Mouse (Mus musculus) embryonic facial prominence, embryonic 14.5 days (tissue): ENCODE results near the gene Gtf2i. TPM values are rescaled to one million over a fixed set of nuclear protein-coding genes. Genes with fewer than 3 reads are reported as not detected.
"Not testable (repeated sequence)": the region's sequence is repeated elsewhere in the genome, so short reads cannot be mapped to it uniquely, and the experiment has no call there.

Experiments
- ATAC-seq: fragments of 200-750 bp; cut with Nextera tagmentation; 2 replicates; pipeline ENCODE4 v1.8.0; 2017; ENCODE audit warnings: low read depth, moderate number of reproducible peaks, moderate TSS enrichment
- DNase-seq: peaks from one replicate; pipeline ENCODE4 v3.0.0-alpha.2; 2015; ENCODE audit warnings: low spot score
- H3K27ac ChIP-seq: fragments of 300-500 bp; sonication (generic); replicated peaks from 2 replicates; pipeline ENCODE4 v1.5.1; 2014; ENCODE audit warnings: low read depth, mild to moderate bottlenecking, low read length, moderate library complexity
- H3K27me3 ChIP-seq: fragments of 300-500 bp; sonication (generic); replicated peaks from 2 replicates; pipeline ENCODE4 v1.6.1; 2014; ENCODE audit warnings: low read length; ENCODE audit not compliant: control insufficient read depth, insufficient read depth
- H3K36me3 ChIP-seq: fragments of 300-500 bp; sonication (generic); 2 replicates; pipeline ENCODE4 v1.6.1; 2014; ENCODE audit warnings: low read length, mixed read lengths; ENCODE audit not compliant: control insufficient read depth, insufficient read depth
- H3K4me1 ChIP-seq: fragments of 300-500 bp; sonication (generic); 2 replicates; pipeline ENCODE4 v1.6.1; 2014; ENCODE audit warnings: antibody characterized with exemption, low read length; ENCODE audit not compliant: control insufficient read depth, insufficient read depth
- H3K4me2 ChIP-seq: fragments of 300-500 bp; sonication (generic); 2 replicates; pipeline ENCODE4 v1.6.1; 2014; ENCODE audit warnings: low read depth, mild to moderate bottlenecking, low read length, moderate library complexity, mixed read lengths
- H3K4me3 ChIP-seq: fragments of 300-500 bp; sonication (generic); 2 replicates; pipeline ENCODE4 v1.5.1; 2014; ENCODE audit warnings: low read depth, mild to moderate bottlenecking, low read length
- H3K9ac ChIP-seq: fragments of 300-500 bp; sonication (generic); 2 replicates; pipeline ENCODE4 v1.6.1; 2014; ENCODE audit warnings: low read depth, mild to moderate bottlenecking, low read length, moderate library complexity, mixed read lengths
- H3K9me3 ChIP-seq: fragments of 300-500 bp; sonication (generic); 2 replicates; pipeline ENCODE4 v1.6.1; 2016; ENCODE audit warnings: low read length; ENCODE audit not compliant: control insufficient read depth
- WGBS: fragments of 180-500 bp; shearing (Covaris S2); extraction: QIAGEN DNeasy Blood & Tissue Kit; methylation state at CpG from one replicate; pipeline ENCODE4 v1.1.7; 2014; 5-methylcytosine and 5-hydroxymethylcytosine counted together
- polyA plus RNA-seq: library from polyadenylated mRNA; unstranded; fragments of >200 nt; fragmentation: Nextera tagmentation; extraction: Ambion mirVana; gene quantifications from 2 replicates; pipeline ENCODE4 v1.2.1, GENCODE M21; 2014

The Gtf2i gene
- polyA plus RNA-seq, result 141 and 168 TPM in 2 replicates

- peak; percentile 93 for ATAC-seq
Measured at GRCm38 (mm10) chr5:134314688-134315622, at the start of gene Gtf2i. Gtf2i (minus strand) TSS chr5:134314760.

DNA sequence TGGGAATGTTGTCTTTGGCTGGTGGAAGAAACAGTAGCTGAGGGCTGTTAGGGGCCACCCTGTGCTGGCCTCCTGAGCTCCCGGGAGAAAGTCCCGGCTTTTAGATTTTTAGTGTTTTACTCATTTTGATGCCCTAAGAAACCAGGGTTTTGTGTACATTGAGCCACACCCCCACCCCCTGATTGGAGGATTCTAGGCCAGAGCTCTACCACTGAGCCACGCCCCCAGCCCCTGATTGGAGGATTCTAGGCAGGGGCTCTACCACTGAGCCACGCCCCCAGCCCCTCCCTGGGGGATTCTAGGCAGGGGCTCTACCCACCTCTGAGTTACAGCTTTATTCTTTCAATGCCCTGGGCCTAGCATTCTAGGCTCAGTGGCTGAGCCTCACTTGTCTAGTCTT lies 44.5 kb upstream of the Gtf2i start:
- no peaks in the 10 kb centered on the region for H3K4me1 ChIP-seq
- no peak for DNase-seq
- no peak overlapping the region for H3K4me2 ChIP-seq
- 90% methylated on average over 4 of the region's 4 CpGs for WGBS
- no peak overlapping the region for H3K4me3 ChIP-seq
- no peaks in the 10 kb centered on the region for H3K9me3 ChIP-seq
- no peak for ATAC-seq
- H3K36me3 ChIP-seq, result peaks cover 70% of the 10 kb centered on the region
- no peak overlapping the region for H3K27ac ChIP-seq
- H3K27me3 ChIP-seq, result no peaks in the 10 kb centered on the region
- no peak overlapping the region for H3K9ac ChIP-seq

More at GRCm38 (mm10) chr5:134314688-134315622, at the start of gene Gtf2i:
- DNase-seq, result peak; percentile 99
- peaks cover 16% of the 10 kb centered on the region for H3K36me3 ChIP-seq
- no peaks in the 10 kb centered on the region for H3K27me3 ChIP-seq
- H3K27ac ChIP-seq, result peak within 1 kb of the TSS; percentile 100
- under 1% methylated on average over 40 of the region's 40 CpGs for WGBS
- H3K4me3 ChIP-seq, result peak within 1 kb of the TSS; percentile 78
- H3K4me1 ChIP-seq, result peaks cover 24% of the 10 kb centered on the region
- peak within 1 kb of the TSS; percentile 86 for H3K4me2 ChIP-seq
- no peaks in the 10 kb centered on the region for H3K9me3 ChIP-seq
- H3K9ac ChIP-seq, result peak within 1 kb of the TSS; percentile 100

GRCm38 (mm10) chr5:134355372-134355771 lies 40.8 kb upstream of the Gtf2i start:
- not testable (repeated sequence) for H3K9me3 ChIP-seq, H3K27ac ChIP-seq, H3K27me3 ChIP-seq, H3K9ac ChIP-seq, DNase-seq, ATAC-seq, H3K4me3 ChIP-seq, H3K4me2 ChIP-seq
- WGBS, result 93% methylated on average over 4 of the region's 4 CpGs
- Histone ChIP-seq H3K4me1 (peaks cover 12% of the 10 kb centered on the region; the same call in 1 of the 2 replicates), H3K36me3 (peaks cover 43% of the 10 kb centered on the region)

- no peak for ATAC-seq
Measured at GRCm38 (mm10) chr5:134353117-134353516, 38.6 kb upstream of the Gtf2i start.

DNA sequence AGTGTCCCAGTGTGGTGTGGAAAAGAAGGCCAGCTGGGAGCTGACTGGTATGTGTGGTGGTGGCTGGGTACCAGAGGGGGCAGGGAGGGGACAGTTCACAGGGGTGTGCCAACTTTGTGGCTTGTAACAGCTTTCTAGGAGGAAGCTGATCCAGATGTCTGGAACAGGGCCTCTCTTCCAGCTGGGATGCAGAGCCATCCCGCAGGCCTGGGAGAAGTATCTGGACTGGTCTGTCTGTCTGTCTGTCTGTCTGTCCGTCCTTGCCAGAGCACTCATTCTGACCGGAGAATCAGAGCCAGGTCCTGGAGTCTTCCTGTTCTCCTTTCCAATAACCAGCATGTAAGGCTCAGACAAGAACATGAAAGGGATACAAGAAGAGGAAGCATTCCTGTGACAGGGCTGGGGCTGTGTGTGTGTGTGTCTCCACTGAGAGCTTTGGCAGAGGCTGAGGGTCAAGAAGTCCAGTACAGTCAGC lies 38.0 kb upstream of the Gtf2i start:
- Histone ChIP-seq H3K36me3 (peaks cover 15% of the 10 kb centered on the region), H3K4me3 (no peak overlapping the region), H3K9me3 (no peaks in the 10 kb centered on the region), H3K4me2 (no peak overlapping the region), H3K9ac (no peak overlapping the region), H3K4me1 (peaks cover 12% of the 10 kb centered on the region), H3K27ac (no peak overlapping the region; the same call in 1 of the 2 replicates), H3K27me3 (no peaks in the 10 kb centered on the region)
- ATAC-seq, result peak; percentile 30; the same call in 1 of the 2 replicates
- 56% methylated on average over 3 of the region's 3 CpGs for WGBS
- DNase-seq, result peak; percentile 59

More at GRCm38 (mm10) chr5:134353117-134353516, 38.6 kb upstream of the Gtf2i start:
- no peaks in the 10 kb centered on the region for H3K27me3 ChIP-seq
- H3K4me3 ChIP-seq, result no peak overlapping the region
- H3K4me1 ChIP-seq, result peaks cover 12% of the 10 kb centered on the region
- no peak overlapping the region; the same call in 1 of the 2 replicates for H3K27ac ChIP-seq
- WGBS, result 55% methylated on average over 4 of the region's 4 CpGs
- peaks cover 20% of the 10 kb centered on the region for H3K36me3 ChIP-seq
- H3K4me2 ChIP-seq, result no peak overlapping the region
- DNase-seq, result peak; percentile 20
- H3K9ac ChIP-seq, result no peak overlapping the region
- H3K9me3 ChIP-seq, result no peaks in the 10 kb centered on the region

DNA sequence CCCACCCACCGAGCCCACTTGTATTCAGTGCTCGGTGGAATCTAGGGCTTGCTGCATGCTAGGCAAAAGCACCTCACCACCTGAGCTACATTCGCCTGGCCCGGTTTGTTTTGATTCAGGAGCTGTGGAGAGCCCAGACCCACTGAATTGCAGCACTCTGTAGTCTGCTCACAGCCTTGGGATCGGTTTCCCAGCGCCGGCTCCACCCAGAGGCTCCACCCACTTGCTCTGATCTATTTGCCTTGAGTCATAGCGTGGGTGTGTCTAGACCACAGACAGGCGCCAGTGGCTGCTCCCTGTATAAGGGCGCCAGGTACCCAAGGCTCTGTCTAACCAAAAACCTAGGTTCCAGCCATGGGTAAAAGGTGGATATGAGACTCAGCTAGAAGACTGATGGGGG lies 36.1 kb upstream of the Gtf2i start:
- no peak overlapping the region for H3K4me3 ChIP-seq
- 17% methylated on average over 10 of the region's 10 CpGs for WGBS
- H3K36me3 ChIP-seq, result no peaks in the 10 kb centered on the region
- no peaks in the 10 kb centered on the region for H3K9me3 ChIP-seq
- H3K27me3 ChIP-seq, result no peaks in the 10 kb centered on the region
- H3K4me1 ChIP-seq, result peaks cover 12% of the 10 kb centered on the region
- H3K9ac ChIP-seq, result no peak overlapping the region
- H3K4me2 ChIP-seq, result peak overlapping the region; percentile 37
- peak overlapping the region; percentile 6; the same call in 1 of the 2 replicates for H3K27ac ChIP-seq
- peak; percentile 90 for ATAC-seq
- peak; percentile 92 for DNase-seq

DNA sequence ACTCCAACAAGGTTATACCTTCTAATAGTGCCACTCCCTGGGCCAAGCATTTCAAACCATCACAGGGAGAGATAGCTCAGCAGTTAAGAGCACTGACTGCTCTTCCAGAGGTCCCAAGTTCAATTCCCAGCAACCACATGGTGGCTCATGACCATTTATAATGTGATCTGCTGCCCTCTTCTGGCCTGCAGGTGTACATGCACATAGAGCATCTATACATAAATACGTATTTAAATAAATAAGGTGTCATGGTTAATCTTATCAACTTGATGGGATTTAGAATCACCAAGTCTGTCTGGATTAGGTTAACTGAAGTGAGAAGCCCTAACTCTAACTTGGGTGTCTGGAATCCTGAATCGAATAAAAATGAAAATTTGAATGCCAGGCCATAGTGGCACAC lies 32.5 kb upstream of the Gtf2i start:
- no peak overlapping the region for H3K27ac ChIP-seq
- no peaks in the 10 kb centered on the region for H3K9me3 ChIP-seq
- ATAC-seq (no peak), DNase-seq (no peak)
- no peak overlapping the region for H3K4me3 ChIP-seq
- WGBS, result 70% methylated on average over 2 of the region's 2 CpGs
- peaks cover 3% of the 10 kb centered on the region; the same call in 1 of the 2 replicates for H3K4me1 ChIP-seq
- H3K27me3 ChIP-seq, result no peaks in the 10 kb centered on the region
- H3K9ac ChIP-seq, result no peak overlapping the region
- no peaks in the 10 kb centered on the region for H3K36me3 ChIP-seq
- H3K4me2 ChIP-seq, result no peak overlapping the region

GRCm38 (mm10) chr5:134345449-134345848 lies 30.9 kb upstream of the Gtf2i start:
- no peak for ATAC-seq
- WGBS, result 80% methylated on average over 8 of the region's 9 CpGs
- no peak for DNase-seq
- Histone ChIP-seq H3K4me2 (no peak overlapping the region), H3K4me3 (no peak overlapping the region), H3K36me3 (no peaks in the 10 kb centered on the region), H3K9me3 (no peaks in the 10 kb centered on the region), H3K27ac (no peak overlapping the region), H3K4me1 (no peaks in the 10 kb centered on the region; the same call in 1 of the 2 replicates), H3K9ac (no peak overlapping the region), H3K27me3 (no peaks in the 10 kb centered on the region)
